Mouse (Mus musculus): ENCODE results near the gene Krtap1-5. TPM values are rescaled to one million over a fixed set of nuclear protein-coding genes. Genes with fewer than 3 reads are reported as not detected.
"Not testable (repeated sequence)": the region's sequence is repeated elsewhere in the genome, so short reads cannot be mapped to it uniquely, and the experiment has no call there.

The Krtap1-5 gene
- polyA plus RNA-seq (2016; fragmentation: Nextera tagmentation; extraction: Ambion mirVana), result not detected in 2 replicates

DNA sequence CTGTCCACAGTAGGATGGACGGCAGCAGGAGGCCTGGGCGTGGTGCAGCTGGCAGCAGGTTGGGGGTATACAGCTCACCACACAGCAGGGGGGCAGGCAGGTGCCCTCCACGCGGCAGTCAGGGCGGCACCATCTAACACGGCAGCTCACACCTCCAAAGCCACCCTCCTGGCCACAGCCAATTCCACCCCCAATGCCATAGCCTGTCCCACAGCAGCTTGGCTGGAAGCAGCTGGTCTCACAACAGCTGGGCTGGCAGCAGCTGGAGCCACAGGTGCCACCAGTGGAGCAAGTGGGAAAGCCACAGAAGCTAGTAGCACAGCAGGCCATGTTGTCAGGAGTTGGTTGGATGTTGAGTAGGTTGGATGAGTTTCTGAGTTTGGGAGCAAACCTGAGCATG, at the start of gene Krtap1-5:
Krtap1-5 (minus strand) TSS at position 381 of the 400 bp plus-strand sequence.
- Histone ChIP-seq H3K9ac (no peak within 1 kb of the TSS), H3K4me1 (no peaks in the 10 kb centered on the region), H3K4me3 (no peak within 1 kb of the TSS), H3K36me3 (no peaks in the 10 kb centered on the region), H3K4me2 (replicated peaks) (no peak within 1 kb of the TSS), H3K27ac (no peak within 1 kb of the TSS), H3K27me3 (no peaks in the 10 kb centered on the region), H3K9me3 (replicated peaks) (no peaks in the 10 kb centered on the region)
- 90% methylated on average over 6 of the region's 6 CpGs for WGBS
- no peak for ATAC-seq (ENCODE audit: low FRiP score)

DNA sequence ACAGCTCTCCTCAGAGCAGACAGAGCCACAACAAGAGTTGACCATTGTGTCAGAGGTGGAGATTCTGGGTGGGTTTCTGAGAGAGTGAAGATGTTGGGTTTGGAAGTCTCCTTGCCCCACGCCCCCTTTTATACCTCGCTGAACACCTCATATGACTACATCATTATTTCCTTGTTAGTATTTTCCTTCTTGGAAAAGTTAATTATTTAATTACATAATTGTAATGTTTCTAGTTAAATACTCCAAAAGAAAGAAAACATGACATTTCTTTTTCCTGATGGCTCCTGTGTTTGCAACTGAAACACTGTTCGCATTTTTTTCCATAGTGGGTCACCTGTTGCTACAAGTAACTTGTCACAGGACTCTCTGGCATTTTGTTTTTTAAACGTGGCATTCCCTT, 47.3 kb upstream of the Krtap1-5 start, which contains the start of gene Krtap4-1:
Krtap4-1 (minus strand) TSS at position 101 of the 400 bp plus-strand sequence.
- WGBS, result 85% methylated on average over 4 of the region's 4 CpGs
- no peaks in the 10 kb centered on the region; the same call in 1 of the 2 replicates for H3K27me3 ChIP-seq
- H3K4me2 ChIP-seq (replicated peaks), result no peak within 1 kb of the TSS
- no peaks in the 10 kb centered on the region for H3K4me1 ChIP-seq
- H3K4me3 ChIP-seq, result no peak within 1 kb of the TSS
- H3K27ac ChIP-seq, result no peak within 1 kb of the TSS
- no peaks in the 10 kb centered on the region for H3K9me3 ChIP-seq (replicated peaks)
- H3K9ac ChIP-seq, result no peak within 1 kb of the TSS
- no peak for ATAC-seq (ENCODE audit: low FRiP score)
- H3K36me3 ChIP-seq, result no peaks in the 10 kb centered on the region

DNA sequence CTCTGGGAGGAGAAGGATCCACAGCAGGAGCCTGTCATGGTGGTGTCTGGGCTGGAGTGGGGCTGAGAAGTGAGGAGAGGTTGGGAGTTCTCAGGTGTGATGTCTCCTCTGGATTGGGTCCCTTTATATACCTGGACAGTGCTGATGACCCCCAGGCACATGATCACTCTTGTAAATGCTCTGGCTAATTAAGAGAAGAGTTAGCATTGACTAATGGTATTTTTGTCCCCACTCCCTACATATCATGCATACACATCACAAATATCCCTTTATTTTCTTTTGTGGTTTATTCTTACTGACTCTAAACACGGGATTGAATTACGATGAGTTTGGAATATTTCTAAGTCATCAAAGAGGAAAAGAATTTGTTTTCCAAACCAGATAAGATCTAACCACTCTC, 39.5 kb upstream of the Krtap1-5 start, which contains the start of gene Gm11562:
Gm11562 (minus strand) TSS at position 101 of the 400 bp plus-strand sequence.
- WGBS, result 89% methylated on average over 2 of the region's 2 CpGs
- Histone ChIP-seq H3K4me1 (no peaks in the 10 kb centered on the region), H3K4me2 (replicated peaks) (no peak within 1 kb of the TSS), H3K9ac (no peak within 1 kb of the TSS), H3K36me3 (no peaks in the 10 kb centered on the region), H3K27ac (no peak within 1 kb of the TSS), H3K9me3 (replicated peaks) (no peaks in the 10 kb centered on the region), H3K27me3 (no peaks in the 10 kb centered on the region), H3K4me3 (no peak within 1 kb of the TSS)
- ATAC-seq (ENCODE audit: low FRiP score), result no peak

DNA sequence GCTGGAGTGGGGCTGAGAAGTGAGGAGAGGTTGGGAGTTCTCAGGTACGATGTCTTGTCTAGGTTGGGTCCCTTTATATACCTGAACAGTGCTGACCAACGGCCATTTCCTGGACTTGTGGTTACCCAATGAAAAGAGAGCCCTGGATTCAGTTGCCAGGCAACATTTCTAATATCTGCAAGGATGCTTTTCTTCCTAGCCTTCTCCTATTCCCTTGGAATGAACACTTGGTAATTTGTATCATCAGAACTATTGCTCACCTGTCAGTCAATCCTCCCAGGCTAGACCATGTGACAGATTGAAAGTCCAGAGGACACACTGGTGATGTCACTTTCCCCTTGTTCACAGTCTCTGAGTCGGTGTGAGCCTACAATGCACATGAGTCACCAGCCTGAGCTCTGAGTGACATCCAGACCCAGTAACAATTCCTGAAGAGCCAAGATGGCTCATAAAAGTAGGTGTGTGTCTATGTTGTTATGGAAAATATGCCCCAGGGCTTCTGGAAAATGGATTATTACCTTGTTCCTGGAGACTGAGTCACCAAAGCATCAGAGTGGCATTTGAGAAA, 34.1 kb upstream of the Krtap1-5 start, which contains the start of gene Krtap2-4:
Krtap2-4 (minus strand) TSS at position 51 of the 568 bp plus-strand sequence.
- Histone ChIP-seq H3K4me3 (no peak within 1 kb of the TSS), H3K4me2 (replicated peaks) (no peak within 1 kb of the TSS), H3K27ac (no peak within 1 kb of the TSS), H3K9ac (no peak within 1 kb of the TSS), H3K4me1 (no peaks in the 10 kb centered on the region), H3K9me3 (replicated peaks) (no peaks in the 10 kb centered on the region), H3K36me3 (no peaks in the 10 kb centered on the region), H3K27me3 (no peaks in the 10 kb centered on the region)
- WGBS, result 80% methylated on average over 3 of the region's 3 CpGs
- ATAC-seq (ENCODE audit: low FRiP score), result no peak

DNA sequence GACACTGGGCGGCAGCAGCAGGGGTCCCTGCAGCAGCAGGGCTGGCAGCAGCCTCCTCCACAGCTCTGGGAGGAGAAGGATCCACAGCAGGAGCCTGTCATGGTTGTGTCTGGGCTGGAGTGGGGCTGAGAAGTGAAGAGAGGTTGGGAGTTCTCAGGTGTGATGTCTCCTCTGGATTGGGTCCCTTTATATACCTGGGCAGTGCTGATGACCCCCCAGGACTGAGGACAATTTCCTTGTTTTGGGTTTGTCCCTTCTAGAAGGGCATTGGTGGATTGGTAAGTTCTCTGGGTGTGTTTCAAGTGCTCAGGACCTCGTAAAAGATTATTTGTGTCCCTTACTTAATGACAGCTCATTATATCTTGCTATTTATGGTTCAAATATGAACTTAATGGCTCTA, 29.3 kb upstream of the Krtap1-5 start, which contains the start of gene Gm11937:
Gm11937 (minus strand) TSS at position 101 of the 400 bp plus-strand sequence.
- H3K36me3 ChIP-seq; H3K4me1 ChIP-seq; H3K4me2 ChIP-seq (replicated peaks); H3K27me3 ChIP-seq; H3K27ac ChIP-seq; ATAC-seq (ENCODE audit: low FRiP score); H3K9me3 ChIP-seq (replicated peaks); H3K9ac ChIP-seq; H3K4me3 ChIP-seq: not testable (repeated sequence)
- WGBS, result 84% methylated on average over 1 of the region's 2 CpGs

DNA sequence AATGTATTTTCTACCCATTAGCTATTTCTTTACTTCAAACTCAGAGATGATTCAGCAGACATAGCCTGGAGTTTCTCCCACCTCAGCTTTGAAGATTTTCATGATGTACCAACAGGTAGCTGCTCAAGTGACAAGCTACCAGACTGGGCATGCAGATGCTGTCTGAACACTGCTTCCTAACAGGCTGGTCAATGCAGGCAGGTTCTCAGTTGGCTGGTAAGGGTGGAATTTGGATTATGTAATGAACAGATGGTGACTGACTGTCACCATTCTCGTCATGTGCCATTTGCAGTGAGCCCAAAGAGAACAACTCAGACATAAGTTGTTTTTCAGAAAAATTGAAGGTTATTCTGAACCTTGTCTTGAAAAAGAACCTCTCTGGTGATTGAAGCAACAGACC, 28.3 kb upstream of the Krtap1-5 start:
- no peak overlapping the region for H3K9ac ChIP-seq
- no peaks in the 10 kb centered on the region for H3K9me3 ChIP-seq (replicated peaks)
- H3K4me3 ChIP-seq, result no peak overlapping the region
- H3K36me3 ChIP-seq, result no peaks in the 10 kb centered on the region
- H3K27me3 ChIP-seq, result no peaks in the 10 kb centered on the region
- no peak for ATAC-seq (ENCODE audit: low FRiP score)
- H3K27ac ChIP-seq, result no peak overlapping the region
- no peaks in the 10 kb centered on the region for H3K4me1 ChIP-seq
- WGBS, result 62% methylated on average over 1 of the region's 1 CpGs
- no peak overlapping the region for H3K4me2 ChIP-seq (replicated peaks)

DNA sequence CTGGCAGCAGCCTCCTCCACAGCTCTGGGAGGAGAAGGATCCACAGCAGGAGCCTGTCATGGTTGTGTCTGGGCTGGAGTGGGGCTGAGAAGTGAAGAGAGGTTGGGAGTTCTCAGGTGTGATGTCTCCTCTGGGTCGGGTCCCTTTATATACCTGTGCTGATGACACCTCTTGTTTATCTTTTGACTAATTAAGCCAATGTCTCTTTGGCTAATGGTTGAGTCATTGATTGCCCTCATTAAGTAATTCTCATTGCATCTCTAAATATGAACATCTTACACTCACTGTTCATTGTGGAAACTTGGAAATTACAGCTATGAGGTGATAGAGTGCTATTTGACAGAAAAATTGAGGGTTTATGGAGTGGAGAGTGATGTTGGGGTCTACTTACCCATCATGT, 22.4 kb upstream of the Krtap1-5 start, which contains the start of gene Gm11938:
Gm11938 (minus strand) TSS at position 101 of the 400 bp plus-strand sequence.
- not testable (repeated sequence) for H3K9me3 ChIP-seq (replicated peaks); H3K4me1 ChIP-seq; H3K36me3 ChIP-seq; H3K27ac ChIP-seq; H3K9ac ChIP-seq; H3K4me2 ChIP-seq (replicated peaks); H3K4me3 ChIP-seq; H3K27me3 ChIP-seq; ATAC-seq (ENCODE audit: low FRiP score)
- WGBS, result 73% methylated on average over 1 of the region's 1 CpGs

DNA sequence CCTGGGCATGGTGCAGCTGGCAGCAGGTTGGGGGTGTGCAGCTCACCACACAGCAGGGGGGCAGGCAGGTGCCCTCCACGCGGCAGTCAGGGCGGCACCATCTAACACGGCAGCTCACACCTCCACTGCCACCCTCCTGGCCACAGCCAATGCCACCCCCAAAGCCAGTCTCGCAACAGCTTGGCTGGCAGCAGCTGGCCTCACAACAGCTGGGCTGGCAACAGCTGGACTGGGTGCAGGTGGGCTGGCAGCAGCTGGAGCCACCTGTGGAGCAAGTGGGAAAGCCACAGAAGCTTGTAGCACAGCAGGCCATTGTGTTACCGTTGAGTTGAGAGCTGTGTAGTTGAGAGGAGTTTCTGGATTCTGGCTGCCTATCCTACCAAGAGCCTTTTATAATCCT, 16.9 kb upstream of the Krtap1-5 start, which contains the start of gene Krtap9-3:
Krtap9-3 (minus strand) TSS at position 364 of the 400 bp plus-strand sequence.
- not testable (repeated sequence) for H3K4me1 ChIP-seq; H3K36me3 ChIP-seq; H3K4me2 ChIP-seq (replicated peaks); H3K9me3 ChIP-seq (replicated peaks); H3K4me3 ChIP-seq; H3K27ac ChIP-seq; ATAC-seq (ENCODE audit: low FRiP score); H3K27me3 ChIP-seq; H3K9ac ChIP-seq
- 78% methylated on average over 6 of the region's 6 CpGs for WGBS

DNA sequence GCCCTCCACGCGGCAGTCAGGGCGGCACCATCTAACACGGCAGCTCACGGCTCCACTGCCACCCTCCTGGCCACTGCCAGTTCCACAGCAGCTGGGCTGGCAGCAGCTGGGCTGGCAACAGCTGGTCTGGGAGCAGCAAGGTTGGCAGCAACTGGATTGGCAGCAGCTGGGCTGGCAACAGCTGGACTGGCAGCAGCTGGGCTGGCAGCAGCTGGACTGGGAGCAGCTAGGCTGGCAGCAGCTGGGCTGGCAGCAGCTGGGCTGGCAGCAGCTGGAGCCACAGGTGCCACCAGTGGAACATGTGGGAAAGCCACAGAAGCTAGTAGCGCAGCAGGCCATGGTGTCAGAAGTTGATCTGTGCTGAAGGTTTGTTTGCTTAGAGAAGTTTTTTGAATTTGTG, 10.2 kb upstream of the Krtap1-5 start, which contains the start of gene Krtap1-3:
Krtap1-3 (minus strand) TSS at position 359 of the 400 bp plus-strand sequence.
- no peaks in the 10 kb centered on the region for H3K27me3 ChIP-seq
- H3K27ac ChIP-seq, result no peak within 1 kb of the TSS
- H3K4me3 ChIP-seq, result no peak within 1 kb of the TSS
- no peaks in the 10 kb centered on the region for H3K36me3 ChIP-seq
- WGBS, result 87% methylated on average over 6 of the region's 6 CpGs
- no peak for ATAC-seq (ENCODE audit: low FRiP score)
- H3K4me1 ChIP-seq, result no peaks in the 10 kb centered on the region
- no peak within 1 kb of the TSS for H3K9ac ChIP-seq
- H3K9me3 ChIP-seq (replicated peaks), result no peaks in the 10 kb centered on the region
- no peak within 1 kb of the TSS for H3K4me2 ChIP-seq (replicated peaks)

DNA sequence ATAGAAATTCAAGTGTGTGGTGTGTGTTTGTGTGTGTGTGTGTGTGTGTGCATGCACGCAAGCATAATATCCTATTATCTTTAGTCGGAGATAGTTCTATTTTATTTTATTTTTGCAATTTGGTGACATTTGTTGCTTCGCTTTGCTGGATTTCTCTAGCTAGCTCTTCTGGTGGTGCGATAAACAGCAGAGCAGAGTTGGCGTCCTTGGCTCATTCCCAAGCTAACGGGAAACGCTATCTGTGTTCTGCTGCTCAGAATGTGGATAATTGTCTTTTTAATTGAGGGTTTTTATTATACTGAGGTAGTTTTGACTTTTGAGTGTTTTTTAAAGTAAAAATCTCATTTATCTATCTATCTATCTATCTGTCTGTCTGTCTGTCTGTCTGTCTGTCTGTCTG, 4.3 kb upstream of the Krtap1-5 start:
- Histone ChIP-seq H3K4me1 (no peaks in the 10 kb centered on the region), H3K4me2 (replicated peaks) (no peak overlapping the region), H3K36me3 (no peaks in the 10 kb centered on the region), H3K4me3 (no peak overlapping the region), H3K9me3 (replicated peaks) (no peaks in the 10 kb centered on the region), H3K27me3 (no peaks in the 10 kb centered on the region), H3K27ac (no peak overlapping the region), H3K9ac (no peak overlapping the region)
- no peak for ATAC-seq (ENCODE audit: low FRiP score)
- WGBS, result 95% methylated on average over 7 of the region's 7 CpGs

DNA sequence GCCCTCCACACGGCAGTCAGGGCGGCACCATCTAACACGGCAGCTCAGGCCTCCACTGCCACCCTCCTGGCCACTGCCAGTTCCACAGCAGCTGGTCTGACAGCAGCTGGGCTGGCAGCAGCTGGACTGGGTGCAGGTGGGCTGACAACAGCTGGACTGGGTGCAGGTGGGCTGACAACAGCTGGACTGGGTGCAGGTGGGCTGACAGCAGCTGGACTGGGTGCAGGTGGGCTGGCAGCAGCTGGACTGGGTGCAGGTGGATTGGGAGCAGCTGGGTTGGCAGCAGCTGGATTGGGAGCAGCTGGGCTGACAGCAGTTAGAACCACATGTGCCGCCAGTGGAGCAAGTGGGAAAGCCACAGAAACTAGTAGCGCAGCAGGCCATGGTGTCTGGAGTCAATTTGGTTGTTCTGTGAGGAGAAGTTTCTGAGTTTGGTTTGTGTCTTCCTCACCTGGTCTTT, 2.5 kb upstream of the Krtap1-5 start, which contains the start of gene Krtap1-4:
Krtap1-4 (minus strand) TSS at position 410 of the 460 bp plus-strand sequence.
- Histone ChIP-seq H3K4me1 (no peaks in the 10 kb centered on the region), H3K9me3 (replicated peaks) (no peaks in the 10 kb centered on the region), H3K27ac (no peak within 1 kb of the TSS), H3K36me3 (no peaks in the 10 kb centered on the region), H3K9ac (no peak within 1 kb of the TSS), H3K4me3 (no peak within 1 kb of the TSS), H3K4me2 (replicated peaks) (no peak within 1 kb of the TSS), H3K27me3 (no peaks in the 10 kb centered on the region)
- ATAC-seq (ENCODE audit: low FRiP score), result no peak
- 62% methylated on average over 5 of the region's 5 CpGs for WGBS

DNA sequence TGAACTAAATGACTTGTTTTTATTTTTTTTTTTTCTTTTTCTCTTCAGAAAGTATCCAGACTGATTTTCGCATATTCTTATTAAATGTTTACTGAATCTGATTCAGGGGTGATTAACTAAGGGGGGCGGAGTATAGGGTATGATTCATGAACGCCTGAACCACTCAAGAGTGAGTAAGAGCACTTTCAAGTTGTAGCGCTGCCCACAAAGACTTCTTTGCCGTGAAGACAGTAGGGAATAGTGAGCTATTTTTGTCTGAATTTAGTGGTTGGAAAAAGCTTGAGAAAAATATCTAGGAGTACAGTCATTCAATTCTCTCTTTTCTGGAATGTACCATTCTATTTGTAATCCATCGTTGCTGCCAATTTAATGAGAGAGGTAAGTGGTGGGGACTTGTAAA, 748 bp upstream of the Krtap1-5 start:
- ATAC-seq (ENCODE audit: low FRiP score), result no peak
- Histone ChIP-seq H3K9me3 (replicated peaks) (no peaks in the 10 kb centered on the region), H3K36me3 (no peaks in the 10 kb centered on the region), H3K27me3 (no peaks in the 10 kb centered on the region), H3K4me1 (no peaks in the 10 kb centered on the region), H3K9ac (no peak overlapping the region), H3K4me2 (replicated peaks) (no peak overlapping the region), H3K4me3 (no peak overlapping the region), H3K27ac (no peak overlapping the region)
- 90% methylated on average over 6 of the region's 6 CpGs for WGBS

DNA sequence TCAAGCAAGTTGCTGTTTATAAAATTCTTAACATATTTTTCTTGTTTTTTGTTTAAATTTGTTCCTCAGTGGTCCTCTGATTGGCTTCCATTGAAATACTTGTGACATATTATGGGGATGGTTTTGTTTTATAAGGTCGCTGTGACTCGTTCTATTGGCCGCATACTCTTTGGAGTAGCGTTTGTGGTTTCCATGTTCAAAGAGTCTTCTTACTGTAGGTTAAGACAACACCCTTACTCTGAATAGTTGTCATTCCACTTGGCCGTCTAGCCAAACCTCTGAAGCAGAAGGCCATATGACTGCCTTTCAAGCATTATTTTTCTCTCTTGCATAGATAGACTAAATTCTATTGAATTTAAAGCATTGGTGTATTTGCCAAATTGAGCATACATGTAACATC, 235 bp upstream of the Krtap1-5 start:
- 95% methylated on average over 5 of the region's 5 CpGs for WGBS
- H3K4me3 ChIP-seq, result no peak overlapping the region
- no peaks in the 10 kb centered on the region for H3K4me1 ChIP-seq
- no peaks in the 10 kb centered on the region for H3K36me3 ChIP-seq
- H3K9ac ChIP-seq, result no peak overlapping the region
- ATAC-seq (ENCODE audit: low FRiP score), result no peak
- H3K27ac ChIP-seq, result no peak overlapping the region
- no peak overlapping the region for H3K4me2 ChIP-seq (replicated peaks)
- no peaks in the 10 kb centered on the region for H3K9me3 ChIP-seq (replicated peaks)
- no peaks in the 10 kb centered on the region for H3K27me3 ChIP-seq

Measured in hindbrain, embryonic 12.5 days (tissue).